ENCODE assay signal across 18 mouse cellular contexts in genomic region chr2:103936666-103937065, GRCm38 (mm10). TPM values are rescaled to one million over a fixed set of nuclear protein-coding genes. Genes with fewer than 3 reads are reported as not detected.
A peak's percentile ranks its signal among the peaks of the same experiment; 100 is the strongest.
DNase-seq lines count a peak whose midpoint lies in the region; ATAC-seq lines count a peak whose summit lies in the region.
"Had no signal": no experiment of that assay in that cellular context is flagged by ENCODE, and none has a peak within 500 bp of the region (broad histone marks: within the 10 kb centered on the region; RNA-seq: fewer than 3 reads in every experiment).

No protein-coding gene starts in this region.

- no peak; the same call in 1 of the 2 replicates for ATAC-seq in kidney, embryonic 14.5 days (ENCODE audit: low FRiP score, low TSS enrichment)
- ATAC-seq in kidney, embryonic 15.5 days (replicated peaks; ENCODE audit: low FRiP score) = 0 out of 2 replicates have a peak, but pooled peaks have one; percentile 33
- ATAC-seq: forebrain, embryonic 15.5 days had no signal

- H3K4me3 ChIP-seq in kidney, embryonic 14.5 days (ENCODE audit: low read length) = no peak overlapping the region
- H3K4me3 ChIP-seq in kidney, embryonic 15.5 days (replicated peaks) = no peak overlapping the region
- H3K4me3 ChIP-seq: embryonic facial prominence, embryonic 12.5 days; forebrain, embryonic 15.5 days; heart, embryonic 10.5 days; heart, embryonic 15.5 days; hindbrain, embryonic 13.5 days had no signal

- 0 out of 2 replicates have a peak overlapping the region, but pooled peaks have one; percentile 5 for H3K4me2 ChIP-seq in kidney, embryonic 14.5 days (replicated peaks; ENCODE audit: low read depth, low read length)
- H3K4me2 ChIP-seq in kidney, embryonic 15.5 days = peak overlapping the region; percentile 32; the same call in 1 of the 2 replicates
- H3K4me2 ChIP-seq: embryonic facial prominence, embryonic 12.5 days; forebrain, embryonic 15.5 days; heart, embryonic 15.5 days; hindbrain, embryonic 13.5 days had no signal

- H3K9ac ChIP-seq in kidney, embryonic 14.5 days (ENCODE audit: low read depth, low read length) = no peak overlapping the region
- H3K9ac ChIP-seq in kidney, embryonic 15.5 days = no peak overlapping the region
- H3K9ac ChIP-seq: embryonic facial prominence, embryonic 12.5 days; forebrain, embryonic 15.5 days; heart, embryonic 15.5 days; hindbrain, embryonic 13.5 days had no signal

- 71% methylated on average over 2 of the region's 2 CpGs for WGBS in kidney, embryonic 14.5 days
- 76% methylated on average over 2 of the region's 2 CpGs for WGBS in kidney, embryonic 15.5 days

- H3K27me3 ChIP-seq in kidney, embryonic 14.5 days (ENCODE audit: control insufficient read depth, insufficient read depth, low read length) = peaks cover 2% of the 10 kb centered on the region; the same call in 1 of the 2 replicates
- 0 out of 2 replicates have a peak, but pooled peaks cover under 1% of the 10 kb centered on the region for H3K27me3 ChIP-seq in kidney, embryonic 15.5 days
- H3K27me3 ChIP-seq: embryonic facial prominence, embryonic 12.5 days; forebrain, embryonic 15.5 days; heart, embryonic 15.5 days; hindbrain, embryonic 13.5 days had no signal

- DNase-seq in kidney, adult 9 months = no peak
- DNase-seq in kidney, postnatal 10 days = peak; percentile 25
- DNase-seq in thymus, postnatal 10 days (ENCODE audit: low spot score in 2 of 2) = no peak
- DNase-seq in cerebellum, adult 18-20 months = no peak
- DNase-seq: adrenal gland, postnatal 10 days; cerebellum, adult 11 months; cerebellum, adult 9-10 months; cerebellum, postnatal 25 days; gastrocnemius, postnatal 36 days; heart, adult 11 months; heart, postnatal 14 days had no signal

- H3K4me1 ChIP-seq in kidney, embryonic 14.5 days (ENCODE audit: control insufficient read depth, insufficient read depth, low read length) = peaks cover 6% of the 10 kb centered on the region; the same call in 1 of the 2 replicates
- H3K4me1 ChIP-seq in kidney, embryonic 15.5 days = peaks cover 20% of the 10 kb centered on the region
- H3K4me1 ChIP-seq: embryonic facial prominence, embryonic 12.5 days; forebrain, embryonic 15.5 days; heart, embryonic 15.5 days had no signal

- H3K9me3 ChIP-seq in kidney, embryonic 14.5 days (ENCODE audit: control insufficient read depth, low read length) = no peaks in the 10 kb centered on the region
- H3K9me3 ChIP-seq in kidney, embryonic 15.5 days (replicated peaks) = no peaks in the 10 kb centered on the region
- H3K9me3 ChIP-seq: embryonic facial prominence, embryonic 12.5 days; forebrain, embryonic 15.5 days; heart, embryonic 10.5 days; heart, embryonic 15.5 days; hindbrain, embryonic 13.5 days had no signal

- H3K27ac ChIP-seq in kidney, embryonic 14.5 days (ENCODE audit: low read depth, low read length) = no peak overlapping the region
- H3K27ac ChIP-seq in kidney, embryonic 15.5 days = peak overlapping the region; percentile 15; the same call in 1 of the 2 replicates
- H3K27ac ChIP-seq: embryonic facial prominence, embryonic 12.5 days; forebrain, embryonic 15.5 days; heart, embryonic 10.5 days; heart, embryonic 15.5 days; hindbrain, embryonic 13.5 days had no signal

- no peaks in the 10 kb centered on the region for H3K36me3 ChIP-seq in kidney, embryonic 14.5 days (ENCODE audit: control insufficient read depth, insufficient read depth, low read length)
- H3K36me3 ChIP-seq in kidney, embryonic 15.5 days = no peaks in the 10 kb centered on the region
- H3K36me3 ChIP-seq: embryonic facial prominence, embryonic 12.5 days; forebrain, embryonic 15.5 days; heart, embryonic 10.5 days; heart, embryonic 15.5 days; hindbrain, embryonic 13.5 days had no signal

RNA-seq across cellular contexts. Expression of gene Lmo2, which starts 21.1 kb away (rescaled TPM):
- polyA plus RNA-seq in kidney, embryonic 14.5 days (2014; fragmentation: Nextera tagmentation; extraction: Ambion mirVana) = 33.3 and 36.7 TPM in 2 replicates
- polyA plus RNA-seq in kidney, embryonic 15.5 days (2015; fragmentation: Nextera tagmentation; extraction: Ambion mirVana) = 32.1 and 33.3 TPM in 2 replicates
